Mouse (Mus musculus) spleen, postnatal 10 days (tissue): Measurements from ENCODE around the gene Bmp10.
"Not testable (repeated sequence)": the region's sequence is repeated elsewhere in the genome, so short reads cannot be mapped to it uniquely, and the experiment has no call there.

ENCODE experiments used
- DNase-seq, 2 experiments: peaks; one replicate each; pipeline ENCODE4 v3.0.0; 2021 to 2022; ENCODE audit warnings: low spot score in 2 of 2

Gene Bmp10

DNA sequence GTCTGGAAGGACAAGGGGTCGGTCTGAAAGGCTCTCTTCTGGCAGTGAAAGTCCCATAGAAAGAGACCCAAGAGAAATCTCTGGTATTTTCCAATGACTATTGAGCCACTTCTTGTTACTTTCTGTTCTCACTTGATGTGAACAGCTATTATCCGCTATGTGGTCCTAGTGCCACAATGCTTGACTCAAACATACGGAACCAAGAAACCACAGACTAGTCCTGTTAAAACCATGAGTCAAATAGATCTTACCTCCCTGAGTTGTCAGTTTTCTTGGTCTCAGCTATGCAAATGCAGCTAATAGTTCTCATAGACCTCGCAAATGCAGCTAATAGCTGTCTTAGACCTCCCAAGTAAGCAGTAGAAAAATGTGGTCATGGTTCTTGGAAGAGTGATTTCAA, 18.4 kb downstream of the Bmp10 start:
- no peak for DNase-seq

DNA sequence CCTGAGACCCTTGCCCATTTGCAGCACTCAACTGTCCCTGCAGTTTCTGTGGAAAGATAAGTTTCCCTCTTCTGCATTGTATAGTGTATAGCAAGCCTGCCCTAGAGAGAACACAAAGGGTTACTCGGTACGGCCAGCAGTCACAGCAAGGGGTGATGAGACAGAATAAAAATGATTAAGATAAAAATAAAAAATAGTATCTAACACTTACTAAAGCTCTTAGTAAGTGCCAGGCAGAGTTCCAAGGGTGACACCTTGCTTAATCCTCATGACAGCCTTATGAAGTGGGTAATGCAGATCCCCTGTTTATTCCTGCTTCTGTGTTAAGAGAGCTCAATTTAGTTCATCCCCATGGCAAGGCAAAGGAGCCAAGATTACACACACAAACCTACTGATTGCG, 20.7 kb downstream of the Bmp10 start:
- DNase-seq, result no peak

DNA sequence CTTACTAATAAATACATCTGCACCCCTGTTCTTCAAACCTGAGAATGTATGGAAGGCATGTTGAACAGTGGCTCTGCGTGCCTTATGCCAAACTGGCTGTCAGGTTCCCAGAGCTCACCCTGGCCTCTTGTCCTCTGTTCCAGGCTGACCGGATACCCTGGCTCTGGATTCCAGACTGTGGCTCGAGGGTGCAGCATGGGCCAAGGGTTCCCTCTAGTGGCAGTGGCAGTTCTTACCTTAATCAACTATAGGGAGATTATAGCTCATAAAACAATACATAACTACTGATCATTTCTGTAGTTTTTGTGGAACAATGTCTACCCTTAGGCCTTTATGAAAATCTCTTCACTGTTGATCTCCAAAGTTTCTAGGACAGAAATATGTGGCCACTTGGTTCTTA, 22.2 kb downstream of the Bmp10 start:
- DNase-seq, result peak in 1 of 2 experiments; percentile 40

DNA sequence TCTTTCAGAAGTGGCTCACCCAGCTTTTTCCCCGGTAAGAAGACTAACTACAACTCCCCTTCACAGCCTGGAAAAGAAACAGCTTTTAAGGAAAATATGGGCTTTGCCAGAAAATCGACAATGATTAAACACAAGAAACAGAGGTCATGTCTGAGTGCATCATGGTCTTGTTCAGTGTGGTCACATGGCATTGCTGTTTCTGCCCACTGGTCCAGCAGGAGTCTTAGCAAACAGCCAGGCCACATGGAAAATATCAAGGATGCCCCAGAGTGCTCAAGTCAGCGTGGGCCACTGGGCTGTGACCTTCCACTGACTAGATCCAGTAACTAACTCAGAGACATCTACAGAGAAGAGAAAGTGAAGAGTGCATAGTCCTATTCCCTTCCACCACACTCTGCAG, 23.0 kb downstream of the Bmp10 start:
- no peak for DNase-seq

DNA sequence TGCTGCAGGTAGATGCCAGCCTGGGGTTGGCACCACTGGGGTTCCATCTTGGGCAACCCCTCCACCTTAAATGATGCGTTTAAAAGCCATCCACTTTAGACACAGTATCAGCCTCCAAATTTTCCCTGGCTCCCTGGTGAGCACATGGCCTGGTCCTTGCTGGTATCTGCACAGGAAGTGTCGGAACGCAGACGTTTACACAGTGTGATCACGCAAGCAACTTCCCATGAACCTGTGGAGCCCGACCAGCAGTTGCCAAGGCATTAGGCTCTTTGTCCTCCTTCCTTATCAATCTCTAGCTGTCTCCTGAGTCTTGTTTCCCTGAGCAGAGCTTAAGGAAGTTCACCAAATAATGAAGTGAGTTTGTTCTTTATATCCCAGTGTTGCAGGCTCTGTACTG, 26.7 kb downstream of the Bmp10 start:
- no peak for DNase-seq

DNA sequence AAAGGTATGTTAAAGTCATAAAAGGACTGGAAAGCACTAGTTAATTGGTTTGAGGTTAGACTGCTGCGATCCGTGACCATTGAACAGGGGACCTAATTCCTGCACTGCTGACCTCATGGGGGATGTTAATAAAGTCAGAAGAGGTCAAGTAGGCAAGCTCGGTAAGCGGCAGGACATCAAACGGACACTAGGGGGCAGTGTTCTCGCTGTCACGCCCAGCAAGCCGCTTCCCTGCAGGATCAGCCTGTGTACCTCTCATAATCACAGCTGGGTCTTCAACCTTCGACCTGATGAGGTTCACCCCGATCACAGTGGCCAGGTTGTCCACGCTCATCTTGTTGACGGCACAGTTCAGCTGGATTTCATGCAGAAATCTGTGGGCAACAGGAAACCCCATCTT, 37.4 kb downstream of the Bmp10 start:
- DNase-seq, result peak; percentile 53 to 72

DNA sequence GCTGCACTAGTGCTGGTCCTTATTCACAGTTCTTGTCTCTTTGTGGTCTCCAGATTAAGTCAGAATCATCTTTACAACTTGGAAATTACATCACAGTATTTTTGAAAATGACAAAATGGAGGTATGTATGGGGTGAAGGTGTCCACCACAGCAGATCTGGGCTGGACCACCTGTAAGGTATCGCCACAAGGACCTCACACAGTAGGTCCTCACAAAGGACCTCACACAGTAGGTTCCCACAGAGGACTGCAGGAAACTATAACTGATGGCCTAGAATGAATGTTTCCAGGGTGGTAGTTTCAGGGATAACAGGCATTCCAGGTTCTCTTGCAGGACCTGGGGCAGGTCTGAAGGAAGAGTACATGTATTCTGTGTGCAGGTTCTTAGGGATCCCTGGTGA, 38.6 kb downstream of the Bmp10 start:
- no peak for DNase-seq

DNA sequence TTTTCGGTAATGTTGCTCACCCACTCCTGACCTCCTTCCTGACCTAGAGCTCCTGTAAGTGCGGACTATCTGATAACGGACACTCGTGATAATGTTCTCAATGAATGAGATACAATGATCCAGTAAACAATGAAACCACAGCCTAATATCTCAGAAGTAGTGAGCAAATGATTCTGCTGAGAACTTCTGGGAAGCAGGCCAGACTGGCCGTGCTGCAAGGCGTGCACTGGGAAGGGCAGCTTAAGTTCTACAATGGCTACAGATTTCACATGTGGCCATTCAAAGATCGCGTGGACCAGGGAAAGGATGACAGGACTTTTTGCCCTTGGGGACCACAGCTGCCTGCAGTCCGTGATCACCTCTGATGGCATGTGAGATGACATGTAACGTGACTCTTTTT, 39.6 kb downstream of the Bmp10 start:
- no peak for DNase-seq

DNA sequence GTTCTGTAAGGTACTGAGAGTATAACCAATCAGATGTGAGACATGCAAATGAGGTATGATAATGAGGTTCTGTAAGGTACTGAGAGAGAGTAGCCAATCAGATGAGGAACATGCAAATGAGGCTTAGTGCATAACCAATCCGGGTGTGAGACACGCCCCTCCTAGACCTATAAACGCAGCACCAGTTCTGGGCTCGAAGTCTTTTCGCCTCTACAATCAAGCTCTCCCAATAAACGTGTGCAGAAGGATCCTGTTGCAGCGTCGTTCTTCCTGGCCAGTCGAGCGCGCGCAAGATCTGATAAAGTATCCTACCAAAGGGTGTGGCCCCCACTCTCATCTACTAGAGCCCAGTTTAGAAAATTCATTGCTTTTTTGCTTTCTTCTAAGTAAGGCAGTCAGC, 41.3 kb downstream of the Bmp10 start:
- DNase-seq, result not testable (repeated sequence)

DNA sequence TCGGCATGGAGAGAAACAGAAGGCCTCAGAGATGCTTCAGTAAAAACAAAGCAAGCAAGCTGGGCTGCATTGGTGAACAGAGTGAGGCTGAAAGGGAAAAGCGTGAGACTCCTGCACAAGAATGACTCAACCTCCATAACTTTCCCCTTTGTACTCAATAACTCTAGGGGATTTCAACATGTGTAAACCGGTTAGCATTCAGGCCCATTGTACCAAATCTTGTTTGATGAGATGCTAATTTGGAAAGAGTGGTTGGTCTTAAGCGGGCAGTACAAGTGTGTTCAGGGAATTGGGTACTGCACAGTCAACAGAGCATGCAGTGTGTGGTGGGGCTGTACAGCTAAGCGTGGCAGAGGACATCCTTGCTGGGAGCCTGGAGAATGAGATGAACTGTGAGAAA, 46.4 kb downstream of the Bmp10 start:
- no peak for DNase-seq

DNA sequence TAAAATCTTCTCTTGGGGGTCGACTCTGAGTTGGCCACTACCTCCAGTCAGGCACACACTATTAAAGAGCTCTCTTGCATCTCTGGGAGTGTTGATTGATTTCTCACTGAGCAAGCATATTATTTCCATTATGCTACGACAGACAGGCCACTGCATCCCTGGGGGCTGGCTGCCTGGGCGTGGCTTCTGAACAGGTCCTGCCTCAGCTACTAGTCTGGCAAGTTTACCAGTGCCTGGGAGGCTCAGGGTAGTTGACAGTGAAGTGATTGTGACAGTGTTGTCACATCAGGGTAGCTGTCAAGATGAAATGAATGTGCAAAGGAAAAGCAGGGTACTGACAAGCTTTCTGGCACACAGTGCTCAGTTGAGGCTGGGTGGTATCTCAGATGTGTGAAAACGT, 50.1 kb downstream of the Bmp10 start:
- DNase-seq, result no peak

DNA sequence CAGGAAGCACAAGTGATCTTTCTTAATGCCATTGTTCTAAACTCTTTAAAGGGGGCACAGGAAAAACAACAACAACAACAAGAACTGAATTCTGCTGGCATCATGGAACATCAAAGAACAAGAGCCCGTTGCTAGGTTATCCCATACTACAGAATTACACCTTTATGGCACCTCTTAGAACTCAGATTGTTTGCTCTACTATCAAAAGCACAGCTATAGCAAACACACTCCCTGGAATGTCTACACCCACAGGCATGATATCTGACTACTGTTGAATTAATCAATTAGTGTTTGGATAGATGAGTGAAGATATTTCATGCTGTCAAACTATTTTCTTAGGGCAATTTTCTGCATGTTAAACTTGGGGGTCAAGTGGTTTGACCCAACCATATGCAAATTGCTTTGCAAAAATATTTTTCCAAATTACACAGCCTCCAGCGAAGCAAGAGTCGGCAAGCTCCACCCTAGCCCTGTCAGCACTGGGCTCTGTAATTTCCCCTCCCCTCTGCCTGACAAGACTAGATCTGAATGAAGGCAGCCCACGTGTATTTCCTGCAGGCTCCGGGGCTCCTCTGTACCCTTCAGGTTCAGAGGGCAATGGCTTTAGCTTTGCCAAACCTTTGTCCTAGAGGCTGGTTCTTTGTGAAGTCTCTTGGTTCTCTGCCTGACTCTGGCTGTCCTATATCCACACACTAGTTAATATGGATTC, 50.7 kb downstream of the Bmp10 start:
- DNase-seq, result no peak

DNA sequence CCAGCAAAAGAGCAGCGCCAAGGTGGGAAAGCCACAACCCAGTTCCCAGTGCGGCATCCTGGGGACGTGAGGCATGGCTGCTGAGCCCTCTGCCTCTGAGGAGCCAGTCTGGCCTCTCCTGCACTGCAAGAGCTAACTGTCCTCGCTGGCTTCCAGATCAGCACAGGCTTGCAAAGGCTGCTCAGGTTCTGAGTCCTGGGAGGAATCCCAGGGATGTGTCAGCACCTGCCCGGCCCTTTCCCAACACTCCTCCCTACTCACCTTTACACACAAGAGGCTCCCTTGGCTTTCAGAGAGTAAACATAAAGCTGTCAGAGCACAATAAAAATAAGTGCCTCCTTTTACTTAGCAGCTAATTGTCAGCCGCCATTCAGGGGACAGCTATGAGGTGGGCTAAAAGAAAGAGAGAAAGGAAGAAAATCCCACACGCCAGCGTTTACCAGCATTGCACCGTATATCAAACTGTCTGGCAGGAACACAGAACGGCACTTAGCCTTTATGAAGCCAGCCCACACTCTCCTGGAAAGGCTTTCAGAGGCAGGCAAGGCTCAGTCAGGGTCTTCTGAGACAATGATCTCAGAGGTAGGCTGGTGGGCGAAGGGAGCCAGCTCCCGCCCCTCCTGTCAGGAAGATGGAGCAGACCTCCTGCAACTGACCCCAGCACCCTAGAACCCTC, 54.6 kb downstream of the Bmp10 start:
- no peak for DNase-seq

DNA sequence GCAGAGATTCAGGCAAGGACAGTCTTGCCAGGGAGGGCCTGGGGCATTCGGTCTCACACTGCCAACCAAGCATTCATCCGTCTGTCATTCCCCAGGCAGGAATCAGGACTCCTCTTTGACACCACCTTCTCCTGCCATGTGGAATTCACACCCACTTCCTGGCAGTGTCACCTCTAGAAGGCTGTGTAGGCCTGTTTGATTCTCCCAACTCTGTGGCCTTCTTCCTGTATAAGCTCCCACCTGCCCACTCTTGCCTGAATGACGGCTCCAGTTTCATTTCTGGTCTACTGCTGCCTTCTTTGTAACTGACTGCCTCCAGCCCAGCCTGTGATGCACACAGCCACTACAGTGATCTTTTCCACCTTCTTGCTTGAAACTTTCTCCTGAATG, 55.1 kb downstream of the Bmp10 start:
- DNase-seq, result no peak

DNA sequence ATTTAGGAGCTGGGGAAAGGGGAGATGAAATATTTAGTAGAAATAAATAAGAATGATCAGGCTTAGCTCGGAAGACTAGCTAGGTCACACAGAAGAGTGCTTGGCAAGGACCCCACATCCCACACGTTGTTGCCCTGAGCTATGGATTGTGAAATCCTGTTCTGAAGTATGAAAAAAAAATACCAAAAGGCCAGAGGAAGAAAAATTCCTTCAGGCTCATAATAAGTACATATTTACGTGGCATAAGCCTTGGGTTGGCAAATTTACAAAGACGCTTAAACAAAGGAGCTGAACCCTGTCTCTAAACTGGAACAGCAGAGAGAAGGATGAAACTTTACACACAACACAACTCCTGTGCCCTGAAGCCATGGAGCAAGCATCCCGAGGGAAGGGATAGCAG, 56.0 kb downstream of the Bmp10 start:
- no peak for DNase-seq
